In genomic region chr6:49318966-49319594, GRCm38 (mm10) we compare ENCODE assay signal across 8 mouse cellular contexts. TPM values are rescaled to one million over a fixed set of nuclear protein-coding genes. Genes with fewer than 3 reads are reported as not detected.
DNase-seq lines count a peak whose midpoint lies in the region; ATAC-seq lines count a peak whose summit lies in the region.

Ccdc126 (plus strand) TSS chr6:49319274.

- peak within 1 kb of the TSS; percentile 78 for H3K9ac ChIP-seq in kidney, embryonic 15.5 days

- peak; percentile 95 to 96 for DNase-seq in B cell, adult 2 months
- DNase-seq in brain, adult 2 months (ENCODE audit: low read depth, low spot score) = peak; percentile 100
- DNase-seq in heart, embryonic 10.5 days (ENCODE audit: low spot score) = peak; percentile 99
- peak; percentile 94 for DNase-seq in liver
- peak; percentile 91 to 93 for DNase-seq in spleen, postnatal 4 days (ENCODE audit: low spot score in 2 of 2)

- H3K4me1 ChIP-seq in heart, embryonic 10.5 days = peaks cover 9% of the 10 kb centered on the region
- H3K4me1 ChIP-seq in kidney, embryonic 15.5 days = peaks cover 11% of the 10 kb centered on the region

- H3K9me3 ChIP-seq in heart, embryonic 10.5 days = no peaks in the 10 kb centered on the region
- H3K9me3 ChIP-seq in kidney, embryonic 15.5 days (replicated peaks) = no peaks in the 10 kb centered on the region

- 0% methylated on average over 47 of the region's 47 CpGs for WGBS in heart, embryonic 10.5 days
- under 1% methylated on average over 43 of the region's 47 CpGs for WGBS in kidney, embryonic 15.5 days

- no peaks in the 10 kb centered on the region for H3K27me3 ChIP-seq in heart, embryonic 10.5 days (ENCODE audit: insufficient read depth, poor library complexity, severe bottlenecking)
- no peaks in the 10 kb centered on the region for H3K27me3 ChIP-seq in kidney, embryonic 15.5 days

- H3K36me3 ChIP-seq in heart, embryonic 10.5 days = no peaks in the 10 kb centered on the region
- no peaks in the 10 kb centered on the region for H3K36me3 ChIP-seq in kidney, embryonic 15.5 days

- peak; percentile 95 for ATAC-seq in erythroblast, adult 5-6 weeks (replicated peaks; ENCODE audit: low FRiP score, poor library complexity, severe bottlenecking)
- ATAC-seq in kidney, embryonic 15.5 days (replicated peaks; ENCODE audit: low FRiP score) = peak; percentile 99
- ATAC-seq in monocyte, adult 5-6 weeks (replicated peaks; ENCODE audit: insufficient number of reproducible peaks, low FRiP score, low TSS enrichment, poor library complexity, severe bottlenecking) = peak; percentile 98

- peak within 1 kb of the TSS; percentile 91 for H3K27ac ChIP-seq in heart, embryonic 10.5 days
- peak within 1 kb of the TSS; percentile 85 for H3K27ac ChIP-seq in kidney, embryonic 15.5 days

- H3K4me2 ChIP-seq in kidney, embryonic 15.5 days = peak within 1 kb of the TSS; percentile 62

- H3K4me3 ChIP-seq in heart, embryonic 10.5 days = peak within 1 kb of the TSS; percentile 69
- peak within 1 kb of the TSS; percentile 72 for H3K4me3 ChIP-seq in kidney, embryonic 15.5 days (replicated peaks)

RNA-seq across cellular contexts. Expression of gene Ccdc126, which starts in this region (rescaled TPM):
- 3.3 TPM in 1 of 2 replicates, not detected in the other for total RNA-seq in erythroblast, adult 5-6 weeks (2015; ENCODE audit: low replicate concordance)
- 0.68 and 0.70 TPM in 2 replicates for total RNA-seq in erythroblast, adult 5-6 weeks (2017; ENCODE audit: low replicate concordance)
- polyA plus RNA-seq in heart, embryonic 10.5 days (2016; fragmentation: Nextera tagmentation; extraction: Ambion mirVana) = 6.7 and 7.4 TPM in 2 replicates
- polyA plus RNA-seq in kidney, embryonic 15.5 days (2015; fragmentation: Nextera tagmentation; extraction: Ambion mirVana) = 11.4 and 12.8 TPM in 2 replicates
- total RNA-seq in monocyte, adult 5-6 weeks (2017) = 1.3 to 4.2 TPM (median 3.2 TPM) in 3 replicates

Comparison
In these comparisons a context has a peak if more than half of its experiments do, and no peak if none do; other contexts are left out.
1. Peak in every context shown above with its lines: DNase-seq, ATAC-seq, H3K4me3 ChIP-seq and H3K27ac ChIP-seq.